Mouse (Mus musculus): ENCODE measurements at regions not wholly inside any gene's neighbourhood (a gene's known extent, or its start where the extent isn't known, plus 50 kb on each side); places are given as distances from the start of the nearest gene placed in this dataset.

GRCm38 (mm10) chr11:8247535-8247934, 416.8 kb downstream of the Tns3 start:
- WGBS, result 28% methylated on average over 5 of the region's 5 CpGs
- peak; percentile 48 for DNase-seq
- H3K4me3 ChIP-seq (ENCODE audit: insufficient read depth, low read depth, low read length), result no peak overlapping the region
- no peaks in the 10 kb centered on the region for H3K4me1 ChIP-seq (ENCODE audit: control insufficient read depth, insufficient read depth, low read length)
- TF ChIP-seq CTCF (conservative IDR thresholded peaks at IDR 0.05; ENCODE audit: insufficient read depth, insufficient read length, low read depth, low read length) (no peak), POLR2A (IDR thresholded peaks at IDR 0.05; ENCODE audit: low read depth, low read length) (no peak)
- no peaks in the 10 kb centered on the region for H3K27me3 ChIP-seq (replicated peaks; ENCODE audit: control insufficient read depth, insufficient read depth, low read length)
- H3K27ac ChIP-seq (ENCODE audit: insufficient read depth, low read depth, low read length), result no peak overlapping the region
- no peaks in the 10 kb centered on the region for H3K36me3 ChIP-seq (ENCODE audit: control insufficient read depth, insufficient read depth, low read length)

GRCm38 (mm10) chr11:8247024-8247423, 417.3 kb downstream of the Tns3 start:
- Histone ChIP-seq H3K27me3 (replicated peaks; ENCODE audit: control insufficient read depth, insufficient read depth, low read length) (no peaks in the 10 kb centered on the region), H3K36me3 (ENCODE audit: control insufficient read depth, insufficient read depth, low read length) (no peaks in the 10 kb centered on the region), H3K4me3 (ENCODE audit: insufficient read depth, low read depth, low read length) (no peak overlapping the region), H3K27ac (ENCODE audit: insufficient read depth, low read depth, low read length) (no peak overlapping the region), H3K4me1 (ENCODE audit: control insufficient read depth, insufficient read depth, low read length) (no peaks in the 10 kb centered on the region)
- TF ChIP-seq POLR2A (IDR thresholded peaks at IDR 0.05; ENCODE audit: low read depth, low read length), result no peak
- no peak for TF ChIP-seq CTCF (conservative IDR thresholded peaks at IDR 0.05; ENCODE audit: insufficient read depth, insufficient read length, low read depth, low read length)
- DNase-seq, result no peak
- WGBS, result 84% methylated on average over 2 of the region's 2 CpGs

DNA sequence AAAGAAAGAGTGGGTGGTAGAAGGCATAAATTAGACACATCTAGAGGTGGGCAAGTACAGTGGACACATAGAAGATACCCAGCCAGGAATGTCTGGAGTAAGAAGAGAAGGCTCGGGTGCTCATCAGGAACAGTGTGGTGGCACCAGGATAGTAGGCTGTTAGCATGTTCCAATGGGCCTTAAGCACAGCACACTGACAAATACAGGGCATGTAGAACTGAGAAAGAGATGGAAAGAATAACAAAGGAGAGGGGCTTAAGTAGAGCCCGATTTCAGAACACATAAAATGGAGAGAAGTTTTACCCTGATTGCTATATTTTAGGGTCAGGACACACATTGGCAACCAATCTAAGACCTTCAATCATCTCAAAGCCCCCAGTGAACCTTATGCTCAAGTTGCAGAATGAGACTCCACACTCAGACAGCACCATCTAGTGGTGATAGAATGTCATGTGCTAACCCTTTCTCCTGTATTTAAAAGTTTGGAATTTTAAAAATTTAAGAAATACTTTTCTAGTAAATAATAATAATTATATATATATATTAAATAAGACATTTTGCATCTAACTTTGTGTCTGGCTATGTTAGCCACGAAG, 418.8 kb downstream of the Tns3 start:
- Histone ChIP-seq H3K4me1 (ENCODE audit: control insufficient read depth, insufficient read depth, low read length) (no peaks in the 10 kb centered on the region), H3K27me3 (replicated peaks; ENCODE audit: control insufficient read depth, insufficient read depth, low read length) (no peaks in the 10 kb centered on the region), H3K36me3 (ENCODE audit: control insufficient read depth, insufficient read depth, low read length) (no peaks in the 10 kb centered on the region), H3K27ac (ENCODE audit: insufficient read depth, low read depth, low read length) (no peak overlapping the region), H3K4me3 (ENCODE audit: insufficient read depth, low read depth, low read length) (no peak overlapping the region)
- TF ChIP-seq CTCF (conservative IDR thresholded peaks at IDR 0.05; ENCODE audit: insufficient read depth, insufficient read length, low read depth, low read length) (peak; percentile 15; the same call in 1 of the 2 replicates), POLR2A (IDR thresholded peaks at IDR 0.05; ENCODE audit: low read depth, low read length) (no peak)
- DNase-seq, result peak; percentile 27
- 34% methylated on average over 3 of the region's 3 CpGs for WGBS

DNA sequence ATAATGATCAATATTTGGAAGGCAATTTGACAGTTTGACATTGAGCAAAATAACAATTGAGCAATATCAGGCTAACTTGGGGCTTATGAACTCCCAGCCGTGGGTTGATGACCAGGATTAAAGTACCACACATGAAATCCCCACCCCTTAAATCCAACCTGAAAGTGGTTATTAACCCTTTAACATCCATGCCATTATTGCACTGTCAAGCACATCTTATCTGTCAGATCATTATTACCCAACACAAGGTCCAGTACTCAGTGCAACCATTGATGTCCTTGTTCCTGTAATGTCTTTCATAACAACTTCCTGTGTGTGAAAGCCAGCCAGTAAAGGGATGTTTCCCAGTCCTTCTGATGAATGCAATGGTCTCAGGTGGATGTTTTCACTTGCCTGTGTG, 425.8 kb downstream of the Tns3 start:
- DNase-seq, result no peak
- H3K36me3 ChIP-seq (ENCODE audit: control insufficient read depth, insufficient read depth, low read length), result no peaks in the 10 kb centered on the region
- no peak overlapping the region for H3K4me3 ChIP-seq (ENCODE audit: insufficient read depth, low read depth, low read length)
- H3K27me3 ChIP-seq (replicated peaks; ENCODE audit: control insufficient read depth, insufficient read depth, low read length), result no peaks in the 10 kb centered on the region
- no peak overlapping the region for H3K27ac ChIP-seq (ENCODE audit: insufficient read depth, low read depth, low read length)
- WGBS, result 70% methylated on average over 1 of the region's 1 CpGs
- TF ChIP-seq POLR2A (IDR thresholded peaks at IDR 0.05; ENCODE audit: low read depth, low read length) (no peak), CTCF (conservative IDR thresholded peaks at IDR 0.05; ENCODE audit: insufficient read depth, insufficient read length, low read depth, low read length) (no peak)
- H3K4me1 ChIP-seq (ENCODE audit: control insufficient read depth, insufficient read depth, low read length), result no peaks in the 10 kb centered on the region

GRCm38 (mm10) chr11:8237556-8237955, 426.8 kb downstream of the Tns3 start:
- Histone ChIP-seq H3K27ac (ENCODE audit: insufficient read depth, low read depth, low read length) (no peak overlapping the region), H3K4me1 (ENCODE audit: control insufficient read depth, insufficient read depth, low read length) (no peaks in the 10 kb centered on the region), H3K27me3 (replicated peaks; ENCODE audit: control insufficient read depth, insufficient read depth, low read length) (no peaks in the 10 kb centered on the region), H3K4me3 (ENCODE audit: insufficient read depth, low read depth, low read length) (no peak overlapping the region), H3K36me3 (ENCODE audit: control insufficient read depth, insufficient read depth, low read length) (no peaks in the 10 kb centered on the region)
- no peak for DNase-seq
- WGBS, result 33% methylated on average over 4 of the region's 4 CpGs
- no peak for TF ChIP-seq POLR2A (IDR thresholded peaks at IDR 0.05; ENCODE audit: low read depth, low read length)
- TF ChIP-seq CTCF (conservative IDR thresholded peaks at IDR 0.05; ENCODE audit: insufficient read depth, insufficient read length, low read depth, low read length), result no peak

DNA sequence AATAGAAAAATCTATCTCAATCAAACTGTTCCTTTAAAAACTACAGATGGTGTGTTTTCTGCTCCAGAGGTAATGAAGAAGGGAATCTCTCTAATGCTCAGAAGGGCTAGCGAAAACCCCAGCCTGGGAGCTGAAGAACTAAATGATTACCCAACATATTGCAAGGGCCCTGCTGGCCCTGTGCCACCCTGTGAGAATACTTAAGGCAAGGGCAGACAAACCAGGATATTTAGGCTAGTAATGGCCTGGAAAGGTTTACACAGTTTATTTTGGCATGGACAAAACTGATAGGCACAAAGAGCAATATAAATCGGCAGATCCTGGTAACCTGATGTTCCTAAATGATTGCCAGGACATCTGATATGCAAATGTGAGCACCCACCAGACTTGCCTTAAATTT, 428.3 kb downstream of the Tns3 start:
- no peak for TF ChIP-seq CTCF (conservative IDR thresholded peaks at IDR 0.05; ENCODE audit: insufficient read depth, insufficient read length, low read depth, low read length)
- no peak for TF ChIP-seq POLR2A (IDR thresholded peaks at IDR 0.05; ENCODE audit: low read depth, low read length)
- 70% methylated on average over 2 of the region's 2 CpGs for WGBS
- no peak overlapping the region for H3K27ac ChIP-seq (ENCODE audit: insufficient read depth, low read depth, low read length)
- no peaks in the 10 kb centered on the region for H3K36me3 ChIP-seq (ENCODE audit: control insufficient read depth, insufficient read depth, low read length)
- DNase-seq, result no peak
- no peak overlapping the region for H3K4me3 ChIP-seq (ENCODE audit: insufficient read depth, low read depth, low read length)
- H3K4me1 ChIP-seq (ENCODE audit: control insufficient read depth, insufficient read depth, low read length), result no peaks in the 10 kb centered on the region
- no peaks in the 10 kb centered on the region for H3K27me3 ChIP-seq (replicated peaks; ENCODE audit: control insufficient read depth, insufficient read depth, low read length)

GRCm38 (mm10) chr11:8232636-8233189, 431.6 kb downstream of the Tns3 start:
- WGBS, result 71% methylated on average over 9 of the region's 9 CpGs
- TF ChIP-seq CTCF (conservative IDR thresholded peaks at IDR 0.05; ENCODE audit: insufficient read depth, insufficient read length, low read depth, low read length) (no peak), POLR2A (IDR thresholded peaks at IDR 0.05; ENCODE audit: low read depth, low read length) (no peak)

More at GRCm38 (mm10) chr11:8232636-8233189, 431.6 kb downstream of the Tns3 start:
- no peaks in the 10 kb centered on the region for H3K4me1 ChIP-seq (ENCODE audit: control insufficient read depth, insufficient read depth, low read length)
- no peaks in the 10 kb centered on the region for H3K36me3 ChIP-seq (ENCODE audit: control insufficient read depth, insufficient read depth, low read length)
- DNase-seq, result no peak
- H3K27me3 ChIP-seq (replicated peaks; ENCODE audit: control insufficient read depth, insufficient read depth, low read length), result no peaks in the 10 kb centered on the region
- H3K27ac ChIP-seq (ENCODE audit: insufficient read depth, low read depth, low read length), result no peak overlapping the region
- no peak overlapping the region for H3K4me3 ChIP-seq (ENCODE audit: insufficient read depth, low read depth, low read length)
